Mouse (Mus musculus) midbrain, embryonic 13.5 days (tissue): ENCODE results near the gene Rassf8. TPM values are rescaled to one million over a fixed set of nuclear protein-coding genes. Genes with fewer than 3 reads are reported as not detected.

Experiments
- ATAC-seq: fragments of 200-750 bp; cut with Nextera tagmentation; 2 replicates; pipeline ENCODE4 v1.8.0; 2017; ENCODE audit warnings: mild to moderate bottlenecking, moderate TSS enrichment, moderate library complexity
- H3K27ac ChIP-seq: fragments of 300-500 bp; sonication (generic); 2 replicates; pipeline ENCODE4 v1.5.1; 2015; ENCODE audit warnings: inconsistent platforms, mild to moderate bottlenecking, moderate library complexity
- H3K27me3 ChIP-seq: fragments of 300-500 bp; sonication (generic); 2 replicates; pipeline ENCODE4 v1.6.1; 2015; ENCODE audit warnings: mild to moderate bottlenecking, inconsistent platforms
- H3K36me3 ChIP-seq: fragments of 300-500 bp; sonication (generic); 2 replicates; pipeline ENCODE4 v1.6.1; 2015; ENCODE audit warnings: mild to moderate bottlenecking, inconsistent platforms
- H3K4me1 ChIP-seq: fragments of 300-500 bp; sonication (generic); replicated peaks from 2 replicates; pipeline ENCODE4 v1.6.1; 2015; ENCODE audit warnings: inconsistent platforms
- H3K4me2 ChIP-seq: fragments of 300-500 bp; sonication (generic); replicated peaks from 2 replicates; pipeline ENCODE4 v1.6.1; 2015; ENCODE audit warnings: moderate library complexity, mild to moderate bottlenecking, inconsistent platforms
- H3K4me3 ChIP-seq: fragments of 300-500 bp; sonication (generic); replicated peaks from 2 replicates; pipeline ENCODE4 v1.5.1; 2015; ENCODE audit warnings: mild to moderate bottlenecking, inconsistent platforms
- H3K9ac ChIP-seq: fragments of 300-500 bp; sonication (generic); replicated peaks from 2 replicates; pipeline ENCODE4 v1.6.1; 2015; ENCODE audit warnings: mild to moderate bottlenecking, inconsistent platforms
- H3K9me3 ChIP-seq: fragments of 300-500 bp; sonication (generic); 2 replicates; pipeline ENCODE4 v1.6.1; 2016; ENCODE audit warnings: mild to moderate bottlenecking, inconsistent platforms
- WGBS: fragments of 180-500 bp; shearing (Covaris S2); methylation state at CpG from one replicate; pipeline ENCODE4 v1.1.7; 2015; 5-methylcytosine and 5-hydroxymethylcytosine counted together
- polyA plus RNA-seq: library from polyadenylated mRNA; unstranded; fragments of >200 nt; fragmentation: Nextera tagmentation; extraction: Ambion mirVana; gene quantifications from 2 replicates; pipeline ENCODE4 v1.2.1, GENCODE M21; 2015

Gene Rassf8
- polyA plus RNA-seq, 1 experiment from 2014 or later, result 3.9 TPM

- no peak for ATAC-seq
- Histone ChIP-seq H3K27ac (no peak overlapping the region), H3K27me3 (no peaks in the 10 kb centered on the region; the same call in 1 of the 2 replicates), H3K4me2 (no peak overlapping the region), H3K9ac (no peak overlapping the region), H3K4me3 (no peak overlapping the region), H3K36me3 (no peaks in the 10 kb centered on the region), H3K9me3 (no peaks in the 10 kb centered on the region), H3K4me1 (no peaks in the 10 kb centered on the region)
- WGBS, result 82% methylated on average over 5 of the region's 5 CpGs
Measured at GRCm38 (mm10) chr6:145845611-145846010, 99.1 kb downstream of the Rassf8 start.

DNA sequence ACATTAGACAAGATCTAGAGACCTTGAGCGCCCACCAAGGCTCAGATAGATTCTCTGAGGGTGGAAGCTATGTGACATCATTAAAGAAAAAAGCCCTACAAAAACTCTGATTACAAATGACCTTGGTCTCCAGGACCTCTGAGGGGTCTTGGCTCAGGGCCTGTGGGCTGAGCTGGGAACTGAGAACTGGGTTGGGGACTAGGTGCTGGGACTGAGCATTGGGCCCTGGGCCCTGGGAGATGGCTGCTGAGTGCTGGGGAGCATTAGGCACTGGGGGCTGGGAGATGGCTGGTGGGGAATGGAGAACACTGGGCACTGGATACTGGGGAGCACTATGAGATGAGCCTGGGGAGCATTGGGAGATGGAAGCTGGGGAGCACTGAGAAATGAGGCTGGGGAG lies 99.5 kb downstream of the Rassf8 start:
- Histone ChIP-seq H3K27ac (no peak overlapping the region), H3K4me1 (no peaks in the 10 kb centered on the region), H3K27me3 (no peaks in the 10 kb centered on the region; the same call in 1 of the 2 replicates), H3K36me3 (no peaks in the 10 kb centered on the region), H3K4me2 (no peak overlapping the region), H3K9me3 (no peaks in the 10 kb centered on the region), H3K9ac (no peak overlapping the region), H3K4me3 (no peak overlapping the region)
- no peak for ATAC-seq
- WGBS, result 85% methylated on average over 1 of the region's 1 CpGs

DNA sequence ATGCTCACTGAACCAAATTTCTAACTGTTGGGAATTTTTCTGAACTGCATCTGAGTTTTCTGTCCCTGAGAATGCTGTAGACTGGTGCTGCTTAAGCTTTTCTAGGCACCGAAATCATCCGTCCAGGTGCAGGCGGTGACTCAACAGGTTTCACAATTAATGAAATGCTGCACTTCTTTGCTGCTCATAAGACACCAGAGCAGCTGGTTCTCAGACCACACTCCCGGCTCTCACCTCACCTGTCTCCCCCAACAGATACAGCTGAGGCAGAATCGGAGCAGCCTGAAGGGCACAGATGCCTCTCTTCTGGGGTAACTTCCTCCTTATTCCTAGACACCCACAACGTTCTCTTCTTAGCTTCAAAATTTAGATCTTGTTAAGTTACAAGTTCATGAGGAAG lies 100.4 kb downstream of the Rassf8 start:
- WGBS, result 91% methylated on average over 6 of the region's 6 CpGs
- no peak for ATAC-seq

DNA sequence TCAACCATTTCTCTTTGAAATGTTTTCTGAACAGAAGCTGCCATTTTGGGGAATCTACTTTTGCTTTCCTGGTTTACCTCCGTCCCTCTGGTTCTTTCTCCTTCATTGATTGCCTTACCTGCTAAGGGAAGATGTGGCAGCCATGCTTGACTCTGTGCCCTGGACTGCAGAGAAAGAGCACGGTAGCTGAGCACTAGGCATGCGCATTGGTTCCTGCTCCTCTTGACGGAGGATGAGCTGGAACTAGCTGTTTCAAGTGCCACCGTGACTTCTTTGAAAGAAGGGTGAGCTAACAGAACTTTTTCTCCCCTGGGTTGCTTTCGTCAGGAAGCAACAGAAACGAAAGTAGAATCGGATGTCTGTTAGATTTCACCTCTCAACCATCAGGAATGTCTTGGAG lies 101.1 kb downstream of the Rassf8 start:
- no peaks in the 10 kb centered on the region for H3K36me3 ChIP-seq
- H3K4me2 ChIP-seq, result no peak overlapping the region
- H3K9me3 ChIP-seq, result no peaks in the 10 kb centered on the region
- no peak overlapping the region for H3K4me3 ChIP-seq
- WGBS, result 90% methylated on average over 8 of the region's 8 CpGs
- no peaks in the 10 kb centered on the region for H3K4me1 ChIP-seq
- H3K9ac ChIP-seq, result no peak overlapping the region
- ATAC-seq, result no peak
- no peak overlapping the region for H3K27ac ChIP-seq
- no peaks in the 10 kb centered on the region; the same call in 1 of the 2 replicates for H3K27me3 ChIP-seq

More for the DNA sequence above, 100.4 kb downstream of the Rassf8 start:
- no peak overlapping the region for H3K4me3 ChIP-seq
- no peaks in the 10 kb centered on the region for H3K9me3 ChIP-seq
- no peak overlapping the region for H3K9ac ChIP-seq
- no peaks in the 10 kb centered on the region for H3K4me1 ChIP-seq
- H3K36me3 ChIP-seq, result no peaks in the 10 kb centered on the region
- no peak overlapping the region for H3K27ac ChIP-seq
- H3K27me3 ChIP-seq, result no peaks in the 10 kb centered on the region; the same call in 1 of the 2 replicates
- no peak overlapping the region for H3K4me2 ChIP-seq

DNA sequence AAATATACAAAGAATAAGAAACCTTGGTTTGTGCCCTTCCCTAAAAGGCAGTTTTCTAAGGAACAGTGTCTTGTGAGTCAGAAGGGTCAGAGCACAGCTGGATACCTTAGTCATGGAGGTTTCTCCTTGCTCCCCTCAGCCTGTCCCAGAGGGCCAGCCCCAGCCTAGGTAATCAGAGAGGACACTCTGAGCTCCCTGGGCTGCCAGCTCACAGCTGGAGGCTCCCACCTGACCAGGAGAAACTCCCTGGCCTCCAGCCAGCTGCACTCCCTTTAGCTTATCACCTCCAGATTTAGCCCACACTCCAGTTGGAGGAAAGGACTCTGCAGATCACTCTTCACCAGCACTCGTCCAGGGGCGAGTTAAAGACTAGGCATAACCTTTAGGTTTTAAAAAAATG lies 104.2 kb downstream of the Rassf8 start:
- peaks cover 19% of the 10 kb centered on the region for H3K27me3 ChIP-seq
- no peak overlapping the region for H3K4me3 ChIP-seq
- no peak overlapping the region for H3K27ac ChIP-seq
- H3K4me2 ChIP-seq, result no peak overlapping the region
- no peak overlapping the region for H3K9ac ChIP-seq
- H3K4me1 ChIP-seq, result peaks cover 15% of the 10 kb centered on the region
- H3K36me3 ChIP-seq, result no peaks in the 10 kb centered on the region
- no peaks in the 10 kb centered on the region for H3K9me3 ChIP-seq
- no peak for ATAC-seq
- WGBS, result 59% methylated on average over 2 of the region's 2 CpGs

- peaks cover 22% of the 10 kb centered on the region for H3K4me1 ChIP-seq
- H3K9me3 ChIP-seq, result no peaks in the 10 kb centered on the region
- H3K27ac ChIP-seq, result no peak overlapping the region
- H3K4me2 ChIP-seq, result no peak overlapping the region
- no peak overlapping the region for H3K9ac ChIP-seq
- ATAC-seq, result no peak
- no peaks in the 10 kb centered on the region for H3K36me3 ChIP-seq
- H3K4me3 ChIP-seq, result no peak overlapping the region
- H3K27me3 ChIP-seq, result peaks cover 19% of the 10 kb centered on the region
- 85% methylated on average over 11 of the region's 11 CpGs for WGBS
Measured at GRCm38 (mm10) chr6:145851956-145852355, 105.4 kb downstream of the Rassf8 start.

GRCm38 (mm10) chr6:145852708-145853107 lies 106.2 kb downstream of the Rassf8 start:
- H3K27me3 ChIP-seq, result peaks cover 25% of the 10 kb centered on the region
- no peaks in the 10 kb centered on the region for H3K9me3 ChIP-seq
- H3K36me3 ChIP-seq, result no peaks in the 10 kb centered on the region
- no peak overlapping the region for H3K9ac ChIP-seq
- no peak overlapping the region for H3K4me3 ChIP-seq
- peaks cover 22% of the 10 kb centered on the region for H3K4me1 ChIP-seq
- no peak for ATAC-seq
- no peak overlapping the region for H3K4me2 ChIP-seq
- no peak overlapping the region for H3K27ac ChIP-seq
- WGBS, result 93% methylated on average over 7 of the region's 7 CpGs

DNA sequence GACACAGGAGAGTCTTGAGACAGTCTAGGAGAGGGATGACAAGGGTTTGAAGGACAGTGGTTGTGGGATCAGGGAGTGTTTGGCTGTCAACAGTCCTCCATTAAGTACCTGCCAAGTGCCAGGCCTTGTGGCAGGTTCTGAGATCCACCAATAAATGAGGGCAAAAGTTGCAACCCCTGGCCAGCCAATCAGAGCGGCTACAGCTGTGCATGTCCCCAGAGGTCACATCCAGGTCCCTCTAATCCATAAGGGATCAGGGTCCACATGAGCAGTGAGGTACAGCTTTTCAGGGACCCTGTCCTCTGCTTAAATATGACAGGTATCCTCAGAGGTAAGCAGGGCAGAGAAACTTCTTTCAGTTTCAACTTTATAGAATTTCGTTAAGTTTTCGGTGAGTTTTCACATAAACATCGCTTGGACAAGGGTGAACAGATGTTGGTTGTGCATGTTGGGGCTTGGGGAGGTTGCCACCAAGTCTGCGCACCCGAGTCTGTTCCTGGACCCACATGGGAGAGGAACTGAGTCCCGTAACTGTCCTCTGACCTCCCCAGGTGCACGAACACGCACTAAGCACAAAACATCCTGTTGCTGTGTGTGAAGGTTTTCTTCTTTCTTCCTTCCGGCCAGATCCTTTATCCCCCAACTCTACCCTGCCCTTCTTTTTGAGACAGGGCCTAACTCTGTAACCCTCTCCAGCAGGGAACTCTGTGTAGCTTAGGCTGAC lies 107.0 kb downstream of the Rassf8 start:
- Histone ChIP-seq H3K27me3 (peaks cover 33% of the 10 kb centered on the region), H3K4me2 (no peak overlapping the region), H3K4me3 (no peak overlapping the region), H3K4me1 (peaks cover 22% of the 10 kb centered on the region), H3K27ac (no peak overlapping the region), H3K9me3 (no peaks in the 10 kb centered on the region), H3K9ac (no peak overlapping the region), H3K36me3 (no peaks in the 10 kb centered on the region)
- WGBS, result 91% methylated on average over 10 of the region's 10 CpGs
- no peak for ATAC-seq

DNA sequence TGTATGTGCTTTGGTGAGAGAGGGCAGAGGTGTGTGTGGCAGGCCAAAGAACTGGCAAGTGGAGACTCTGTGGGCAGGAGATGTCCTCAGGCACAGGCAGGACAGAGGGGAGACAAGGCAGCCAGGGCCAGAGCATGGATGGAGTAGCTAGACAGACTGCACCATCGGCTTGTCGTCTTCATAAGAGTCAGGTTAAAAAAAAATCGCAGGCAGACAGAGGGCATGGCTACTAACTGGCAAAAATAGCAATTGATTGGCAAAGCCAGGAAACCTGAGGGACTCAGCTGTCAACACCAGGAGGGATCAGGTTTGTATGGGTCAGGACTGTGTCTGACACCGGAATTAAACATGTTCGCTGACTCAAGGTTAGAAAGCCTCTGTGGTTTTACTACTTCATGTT lies 108.2 kb downstream of the Rassf8 start:
- H3K4me2 ChIP-seq, result no peak overlapping the region
- H3K9ac ChIP-seq, result no peak overlapping the region; the same call in 1 of the 2 replicates
- peaks cover 22% of the 10 kb centered on the region for H3K4me1 ChIP-seq
- H3K36me3 ChIP-seq, result no peaks in the 10 kb centered on the region
- ATAC-seq, result no peak
- WGBS, result 54% methylated on average over 5 of the region's 5 CpGs
- H3K4me3 ChIP-seq, result no peak overlapping the region
- H3K27me3 ChIP-seq, result peaks cover 40% of the 10 kb centered on the region
- no peaks in the 10 kb centered on the region for H3K9me3 ChIP-seq
- H3K27ac ChIP-seq, result no peak overlapping the region

DNA sequence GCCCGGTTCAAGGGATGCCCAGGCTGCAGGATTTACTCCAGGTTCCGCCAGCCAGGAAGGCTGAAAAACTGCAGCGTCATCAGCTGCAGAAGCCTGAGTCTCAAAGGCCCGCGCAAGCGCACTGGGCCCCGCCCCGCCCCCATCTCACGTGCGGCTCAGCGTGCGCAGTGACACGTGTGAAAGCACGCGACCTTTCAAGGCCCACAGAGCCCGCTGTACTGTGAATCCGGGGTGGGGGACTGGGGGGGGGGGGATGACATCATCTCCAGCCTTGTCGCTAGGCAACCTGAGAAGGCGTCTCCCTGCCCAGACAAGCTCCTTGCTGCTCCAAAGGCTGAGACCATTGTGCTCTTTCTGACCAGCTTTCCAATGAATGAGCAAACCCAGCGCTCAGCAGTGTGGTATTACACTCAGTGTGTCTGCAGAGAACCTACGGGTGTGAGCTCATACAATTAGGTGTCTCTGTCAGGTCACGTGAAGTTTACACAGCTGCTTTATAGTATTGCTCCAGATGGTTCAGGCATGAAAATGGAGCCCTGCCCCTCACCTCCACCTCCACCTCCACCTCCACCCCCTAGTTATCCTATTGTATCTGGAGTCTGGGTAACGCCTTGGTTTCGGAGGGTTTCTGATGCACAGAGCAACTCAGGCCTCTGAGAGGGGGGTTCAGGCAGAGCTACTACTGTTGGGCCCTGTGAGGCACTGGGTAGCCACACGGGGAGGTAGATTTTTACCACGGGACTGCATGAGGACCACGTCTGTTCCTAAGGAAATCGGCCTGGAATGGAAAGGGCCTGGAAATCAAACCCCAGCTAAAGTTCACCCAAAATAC lies 109.4 kb downstream of the Rassf8 start:
- Histone ChIP-seq H3K4me2 (peak overlapping the region; percentile 50), H3K4me3 (peak overlapping the region; percentile 23), H3K4me1 (peaks cover 22% of the 10 kb centered on the region), H3K36me3 (no peaks in the 10 kb centered on the region), H3K9ac (peak overlapping the region; percentile 39; the same call in 1 of the 2 replicates), H3K9me3 (no peaks in the 10 kb centered on the region), H3K27ac (peak overlapping the region; percentile 68), H3K27me3 (peaks cover 52% of the 10 kb centered on the region)
- 2% methylated on average over 27 of the region's 28 CpGs for WGBS
- ATAC-seq, result peak; percentile 97

DNA sequence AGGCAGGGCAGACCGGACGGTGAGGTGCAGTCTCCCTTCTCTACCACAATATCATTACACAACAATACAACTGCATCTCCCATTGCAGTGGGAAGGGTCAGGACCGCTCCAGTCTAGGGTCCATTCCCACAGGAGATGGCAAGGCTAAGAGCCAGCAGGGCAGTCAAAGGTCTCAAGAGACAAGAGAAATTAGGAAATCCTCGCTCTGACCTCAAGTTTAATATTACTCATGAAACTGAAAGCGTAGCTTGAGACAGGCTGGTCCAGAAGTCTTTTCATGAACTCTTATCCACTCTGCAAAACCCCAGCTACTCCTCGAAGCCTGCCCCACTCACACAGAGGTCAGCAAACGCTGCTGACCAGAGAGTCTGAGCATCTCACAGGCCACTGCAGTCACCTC lies 110.9 kb downstream of the Rassf8 start:
- H3K27ac ChIP-seq, result no peak overlapping the region
- H3K4me3 ChIP-seq, result no peak overlapping the region
- WGBS, result 85% methylated on average over 7 of the region's 7 CpGs
- H3K4me2 ChIP-seq, result no peak overlapping the region
- peaks cover 65% of the 10 kb centered on the region for H3K27me3 ChIP-seq
- ATAC-seq, result no peak
- no peak overlapping the region for H3K9ac ChIP-seq
- no peaks in the 10 kb centered on the region for H3K9me3 ChIP-seq
- no peaks in the 10 kb centered on the region for H3K36me3 ChIP-seq
- peaks cover 26% of the 10 kb centered on the region for H3K4me1 ChIP-seq

DNA sequence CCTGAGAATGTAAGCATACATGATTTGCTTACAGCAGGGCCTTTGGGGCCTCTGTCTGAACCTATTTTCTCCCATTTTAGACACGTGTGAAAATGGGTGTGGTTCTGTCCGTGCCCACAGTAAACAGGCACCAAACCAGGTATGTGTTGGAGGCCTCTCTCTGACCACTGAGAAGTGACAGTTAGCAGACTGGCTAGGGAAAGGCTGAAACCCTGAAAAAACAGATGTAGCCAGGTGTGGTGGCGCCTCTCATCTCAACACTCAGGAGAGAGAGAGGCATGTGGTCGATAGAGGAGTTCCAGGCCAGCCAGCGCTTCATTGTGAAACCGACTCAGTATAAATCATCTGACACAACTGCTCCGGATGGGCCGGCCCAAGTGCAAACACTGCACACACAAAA lies 111.9 kb downstream of the Rassf8 start:
- no peak for ATAC-seq
- no peaks in the 10 kb centered on the region for H3K9me3 ChIP-seq
- no peak overlapping the region for H3K4me2 ChIP-seq
- H3K4me3 ChIP-seq, result no peak overlapping the region
- H3K9ac ChIP-seq, result no peak overlapping the region
- H3K27me3 ChIP-seq, result peaks cover 69% of the 10 kb centered on the region
- peaks cover 35% of the 10 kb centered on the region for H3K4me1 ChIP-seq
- WGBS, result 79% methylated on average over 8 of the region's 8 CpGs
- H3K36me3 ChIP-seq, result no peaks in the 10 kb centered on the region
- no peak overlapping the region for H3K27ac ChIP-seq
